Comparison of ENCODE assay signal across 8 mouse cellular contexts in genomic region chr5:136016014-136016876, GRCm38 (mm10). TPM values are rescaled to one million over a fixed set of nuclear protein-coding genes. Genes with fewer than 3 reads are reported as not detected.
DNase-seq lines count a peak whose midpoint lies in the region; ATAC-seq and TF ChIP-seq lines count a peak whose summit lies in the region.

No protein-coding gene starts in this region.

- DNase-seq in heart, embryonic 10.5 days (ENCODE audit: low spot score) = no peak
- DNase-seq in heart, adult 9 months (ENCODE audit: low spot score in 2 of 2) = no peak
- no peak for DNase-seq in CH12.LX (ENCODE audit: extremely low read depth)
- no peak for DNase-seq in frontal cortex, postnatal 14 days (ENCODE audit: low spot score in 2 of 2)
- no peak for DNase-seq in c-Kit-positive CD71-positive TER-119-positive erythroid progenitor cells, embryonic 14.5 days (ENCODE audit: low spot score)
- no peak for DNase-seq in layer of hippocampus, adult 8-10 months (ENCODE audit: low spot score in 2 of 2)

- H3K4me1 ChIP-seq in heart, embryonic 10.5 days = peaks cover 44% of the 10 kb centered on the region
- H3K4me1 ChIP-seq in CH12.LX (ENCODE audit: control insufficient read depth in 1 of 2, insufficient read depth in 2 of 2) = peaks cover 23 to 79% of the 10 kb centered on the region in 2 experiments
- peaks cover 32% of the 10 kb centered on the region for H3K4me1 ChIP-seq in embryonic facial prominence, embryonic 13.5 days
- H3K4me1 ChIP-seq in kidney, embryonic 16.5 days (ENCODE audit: insufficient read depth, low read length) = 0 out of 2 replicates have a peak, but pooled peaks cover 7% of the 10 kb centered on the region

- TF ChIP-seq CTCF in CH12.LX (conservative IDR thresholded peaks at IDR 0.05 in 1 of 2, IDR thresholded peaks at IDR 0.05 in 1 of 2; ENCODE audit: low read depth in 2 of 2, low read length in 2 of 2) = no peak

- H3K4me3 ChIP-seq in heart, embryonic 10.5 days = no peak overlapping the region
- no peak overlapping the region for H3K4me3 ChIP-seq in CH12.LX (replicated peaks in 1 of 3; ENCODE audit: low read depth in 2 of 3, low read length in 2 of 3, poor library complexity in 1 of 3)
- no peak overlapping the region for H3K4me3 ChIP-seq in embryonic facial prominence, embryonic 13.5 days
- no peak overlapping the region for H3K4me3 ChIP-seq in kidney, embryonic 16.5 days (ENCODE audit: low read length)

- H3K36me3 ChIP-seq in heart, embryonic 10.5 days = peaks cover 39% of the 10 kb centered on the region
- peaks cover 43 to 88% of the 10 kb centered on the region in 2 experiments for H3K36me3 ChIP-seq in CH12.LX (replicated peaks in 1 of 2; ENCODE audit: control insufficient read depth in 1 of 2, insufficient read depth in 1 of 2, low read length in 1 of 2)
- peaks cover 55% of the 10 kb centered on the region for H3K36me3 ChIP-seq in embryonic facial prominence, embryonic 13.5 days
- peaks cover 13% of the 10 kb centered on the region for H3K36me3 ChIP-seq in kidney, embryonic 16.5 days (ENCODE audit: insufficient read depth, low read length)

- TF ChIP-seq RAD21 in CH12.LX (IDR thresholded peaks at IDR 0.05; ENCODE audit: low read depth, low read length) = no peak

- H3K9ac ChIP-seq in CH12.LX (ENCODE audit: insufficient read depth, low read depth) = no peak overlapping the region
- H3K9ac ChIP-seq in embryonic facial prominence, embryonic 13.5 days = 0 out of 2 replicates have a peak overlapping the region, but pooled peaks have one; percentile 49
- H3K9ac ChIP-seq in kidney, embryonic 16.5 days (replicated peaks; ENCODE audit: low read length) = 0 out of 2 replicates have a peak overlapping the region, but pooled peaks have one; percentile 13

- H3K27ac ChIP-seq in heart, embryonic 10.5 days = peak overlapping the region; percentile 57; the same call in 1 of the 2 replicates
- H3K27ac ChIP-seq in CH12.LX (ENCODE audit: insufficient read depth, low read depth) = no peak overlapping the region
- peak overlapping the region; percentile 82 for H3K27ac ChIP-seq in embryonic facial prominence, embryonic 13.5 days
- H3K27ac ChIP-seq in kidney, embryonic 16.5 days (ENCODE audit: low read length) = peak overlapping the region; percentile 72

- WGBS in heart, embryonic 10.5 days = 77% methylated on average over 10 of the region's 10 CpGs
- 56% methylated on average over 10 of the region's 10 CpGs for WGBS in embryonic facial prominence, embryonic 13.5 days
- WGBS in kidney, embryonic 16.5 days = 70% methylated on average over 10 of the region's 10 CpGs

- no peaks in the 10 kb centered on the region for H3K9me3 ChIP-seq in heart, embryonic 10.5 days
- no peaks in the 10 kb centered on the region for H3K9me3 ChIP-seq in CH12.LX (replicated peaks; ENCODE audit: low read length)
- H3K9me3 ChIP-seq in embryonic facial prominence, embryonic 13.5 days = no peaks in the 10 kb centered on the region
- H3K9me3 ChIP-seq in kidney, embryonic 16.5 days (ENCODE audit: low read length) = no peaks in the 10 kb centered on the region

- no peaks in the 10 kb centered on the region; the same call in 1 of the 2 replicates for H3K79me2 ChIP-seq in CH12.LX (replicated peaks; ENCODE audit: control insufficient read depth, extremely low read depth, insufficient read depth, poor library complexity, severe bottlenecking)

- TF ChIP-seq POLR2A in CH12.LX (IDR thresholded peaks at IDR 0.05; ENCODE audit: low read depth, low read length) = no peak

- peak; percentile 50; the same call in 1 of the 2 replicates for ATAC-seq in embryonic facial prominence, embryonic 13.5 days (ENCODE audit: insufficient number of reproducible peaks, insufficient read depth, low FRiP score, low TSS enrichment, low read depth)
- peak; percentile 41; the same call in 1 of the 2 replicates for ATAC-seq in kidney, embryonic 16.5 days (ENCODE audit: low FRiP score, low TSS enrichment)

- dilution Hi-C loops in CH12.LX (cut with MboI; ENCODE audit: extremely low pct_ligation_motif_present, extremely low pct_unique_long_range_greater_than_20kb, low sequenced_read_pairs) = no loop called here

- H3K4me2 ChIP-seq in CH12.LX (ENCODE audit: insufficient read depth, low read depth, poor library complexity, severe bottlenecking) = no peak overlapping the region
- H3K4me2 ChIP-seq in embryonic facial prominence, embryonic 13.5 days = no peak overlapping the region
- H3K4me2 ChIP-seq in kidney, embryonic 16.5 days (replicated peaks; ENCODE audit: low read depth, low read length) = no peak overlapping the region

- no peaks in the 10 kb centered on the region for H3K27me3 ChIP-seq in heart, embryonic 10.5 days (ENCODE audit: insufficient read depth, poor library complexity, severe bottlenecking)
- no peaks in the 10 kb centered on the region for H3K27me3 ChIP-seq in CH12.LX (replicated peaks)
- no peaks in the 10 kb centered on the region for H3K27me3 ChIP-seq in embryonic facial prominence, embryonic 13.5 days
- no peaks in the 10 kb centered on the region for H3K27me3 ChIP-seq in kidney, embryonic 16.5 days (ENCODE audit: insufficient read depth, low read length)

- no peak for TF ChIP-seq EP300 in CH12.LX (IDR thresholded peaks at IDR 0.05; ENCODE audit: low read length)

- in situ Hi-C loops in CH12.LX (cut with MboI; ENCODE audit: low pct_ligation_motif_present, low pct_unique_long_range_greater_than_20kb, low sequenced_read_pairs) = no loop called here

TF ChIP-seq in CH12.LX, 34 proteins besides CTCF, POLR2A, EP300 and RAD21:
- TF ChIP-seq HCFC1 (IDR thresholded peaks at IDR 0.05; ENCODE audit: low read depth, low read length) (no peak), ELF1 (IDR thresholded peaks at IDR 0.05; ENCODE audit: low read depth, low read length) (no peak), GABPA (IDR thresholded peaks at IDR 0.05; ENCODE audit: insufficient replicate concordance, low read depth, low read length) (no peak), ZC3H11A (IDR thresholded peaks at IDR 0.05; ENCODE audit: low read depth, low read length) (no peak), MXI1 (IDR thresholded peaks at IDR 0.05; ENCODE audit: low read depth, low read length) (0 out of 2 replicates have a peak, but pooled peaks have one; percentile 42), POLR2AphosphoS2 (IDR thresholded peaks at IDR 0.05; ENCODE audit: low read depth, low read length) (no peak), USF2 (conservative IDR thresholded peaks at IDR 0.05; ENCODE audit: low read depth, low read length) (no peak), PAX5 (IDR thresholded peaks at IDR 0.05; ENCODE audit: low read length) (no peak), SIN3A (IDR thresholded peaks at IDR 0.05; ENCODE audit: low read length) (0 out of 2 replicates have a peak, but pooled peaks have one; percentile 39), BHLHE40 (IDR thresholded peaks at IDR 0.05; ENCODE audit: low read depth, low read length) (peak; percentile 24; the same call in 1 of the 2 replicates), MAX (IDR thresholded peaks at IDR 0.05; ENCODE audit: low read length) (peak; percentile 57; the same call in 1 of the 2 replicates)

RNA-seq across cellular contexts. Expression of gene Dtx2, which starts 21.6 kb away (rescaled TPM):
- polyA plus RNA-seq in heart, embryonic 10.5 days (2016; fragmentation: Nextera tagmentation; extraction: Ambion mirVana) = 36.0 and 37.6 TPM in 2 replicates
- 20.4 and 22.0 TPM in 2 replicates for total RNA-seq in CH12.LX (2012; rRNA removed)
- total RNA-seq in CH12.LX (2014; rRNA removed) = 14.0 and 16.0 TPM in 2 replicates
- 35.1 and 43.7 TPM in 2 replicates for polyA plus RNA-seq in CH12.LX (2012; ENCODE audit: insufficient read length, low read depth)
- polyA plus RNA-seq in embryonic facial prominence, embryonic 13.5 days (2015; fragmentation: Nextera tagmentation; extraction: Ambion mirVana) = 31.0 and 34.8 TPM in 2 replicates
- polyA plus RNA-seq in kidney, embryonic 16.5 days (2015; fragmentation: Nextera tagmentation; extraction: Ambion mirVana) = 32.9 and 36.3 TPM in 2 replicates
- total RNA-seq in layer of hippocampus, adult 8-10 months (2022) = 10 to 100 TPM in 2 of 4 experiments, 1 to 10 TPM in 2; 8.3 to 11.1 (median 9.8) TPM

RNA-seq across cellular contexts. Expression of gene Upk3b, which starts 22.1 kb away (rescaled TPM):
- 78.3 and 81.2 TPM in 2 replicates for polyA plus RNA-seq in heart, embryonic 10.5 days (2016; fragmentation: Nextera tagmentation; extraction: Ambion mirVana)
- total RNA-seq in CH12.LX (2012; rRNA removed) (not detected in 2 replicates), CH12.LX (2014; rRNA removed) (not detected in 2 replicates)
- polyA plus RNA-seq in CH12.LX (2012; ENCODE audit: insufficient read length, low read depth) = 0.09 TPM in 1 of 2 replicates, not detected in the other
- polyA plus RNA-seq in embryonic facial prominence, embryonic 13.5 days (2015; fragmentation: Nextera tagmentation; extraction: Ambion mirVana) = 0.06 and 0.29 TPM in 2 replicates
- 3.6 and 6.1 TPM in 2 replicates for polyA plus RNA-seq in kidney, embryonic 16.5 days (2015; fragmentation: Nextera tagmentation; extraction: Ambion mirVana)
- not detected for total RNA-seq in layer of hippocampus, adult 8-10 months (2022)

RNA-seq across cellular contexts. Expression of gene Zp3, which starts 36.3 kb away (rescaled TPM):
- not detected in 2 replicates for polyA plus RNA-seq in heart, embryonic 10.5 days (2016; fragmentation: Nextera tagmentation; extraction: Ambion mirVana)
- total RNA-seq in CH12.LX (2012; rRNA removed) = 0.13 TPM in 1 of 2 replicates, not detected in the other
- not detected in 2 replicates for total RNA-seq in CH12.LX (2014; rRNA removed)
- polyA plus RNA-seq in CH12.LX (2012; ENCODE audit: insufficient read length, low read depth) = not detected in 2 replicates
- polyA plus RNA-seq in embryonic facial prominence, embryonic 13.5 days (2015; fragmentation: Nextera tagmentation; extraction: Ambion mirVana) = not detected in 2 replicates
- polyA plus RNA-seq in kidney, embryonic 16.5 days (2015; fragmentation: Nextera tagmentation; extraction: Ambion mirVana) = 0.18 and 0.20 TPM in 2 replicates
- total RNA-seq in layer of hippocampus, adult 8-10 months (2022) = not detected

RNA-seq across cellular contexts. Expression of gene Upk3bl, which starts 38.0 kb away (rescaled TPM):
- 0.87 and 2.6 TPM in 2 replicates for polyA plus RNA-seq in heart, embryonic 10.5 days (2016; fragmentation: Nextera tagmentation; extraction: Ambion mirVana)
- total RNA-seq in CH12.LX (2012; rRNA removed) (not detected in 2 replicates), CH12.LX (2014; rRNA removed) (not detected in 2 replicates)
- polyA plus RNA-seq in CH12.LX (2012; ENCODE audit: insufficient read length, low read depth) = not detected in 2 replicates
- 6.2 and 6.3 TPM in 2 replicates for polyA plus RNA-seq in embryonic facial prominence, embryonic 13.5 days (2015; fragmentation: Nextera tagmentation; extraction: Ambion mirVana)
- 2.2 and 3.6 TPM in 2 replicates for polyA plus RNA-seq in kidney, embryonic 16.5 days (2015; fragmentation: Nextera tagmentation; extraction: Ambion mirVana)
- under 1 TPM in 2 of 4 experiments, not detected in 2; 0.43 to 0.63 TPM for total RNA-seq in layer of hippocampus, adult 8-10 months (2022)

RNA-seq across cellular contexts. Expression of gene Ssc4d, which starts 41.9 kb away (rescaled TPM):
- polyA plus RNA-seq in heart, embryonic 10.5 days (2016; fragmentation: Nextera tagmentation; extraction: Ambion mirVana) = 2.3 and 5.2 TPM in 2 replicates
- total RNA-seq in CH12.LX (2012; rRNA removed) = 1.7 and 2.0 TPM in 2 replicates
- 1.8 and 2.9 TPM in 2 replicates for total RNA-seq in CH12.LX (2014; rRNA removed)
- polyA plus RNA-seq in CH12.LX (2012; ENCODE audit: insufficient read length, low read depth) = 1.8 and 1.9 TPM in 2 replicates
- polyA plus RNA-seq in embryonic facial prominence, embryonic 13.5 days (2015; fragmentation: Nextera tagmentation; extraction: Ambion mirVana) = 3.9 TPM in 2 replicates
- 11.3 and 11.8 TPM in 2 replicates for polyA plus RNA-seq in kidney, embryonic 16.5 days (2015; fragmentation: Nextera tagmentation; extraction: Ambion mirVana)
- 1 to 10 TPM in 2 of 4 experiments, under 1 TPM in 2; 0.76 to 1.7 (median 0.99) TPM for total RNA-seq in layer of hippocampus, adult 8-10 months (2022)

Comparison
In these comparisons a context has a peak if more than half of its experiments do, and no peak if none do; other contexts are left out.
1. RNA of gene Upk3b, which starts 22.1 kb away (polyA plus RNA-seq): 78.3 to 81.2 TPM in heart, embryonic 10.5 days; 3.6 to 6.1 TPM in kidney, embryonic 16.5 days, 0.09 TPM in CH12.LX and 0.06 to 0.29 TPM in embryonic facial prominence, embryonic 13.5 days; every median in the first group is over 10 times any median in the second.